Mouse (Mus musculus) neural tube, embryonic 13.5 days (tissue): ENCODE measurements around the gene Rps11. TPM values are rescaled to one million over a fixed set of nuclear protein-coding genes. Genes with fewer than 3 reads are reported as not detected.

Experiments
- ATAC-seq: fragments of 200-750 bp; cut with Nextera tagmentation; 2 replicates; pipeline ENCODE4 v1.8.0; 2017; ENCODE audit warnings: low read depth, mild to moderate bottlenecking, moderate TSS enrichment, moderate library complexity
- H3K27ac ChIP-seq: fragments of 300-500 bp; sonication (generic); replicated peaks from 2 replicates; pipeline ENCODE4 v1.5.1; 2015; ENCODE audit warnings: moderate library complexity, mild to moderate bottlenecking, inconsistent platforms
- H3K27me3 ChIP-seq: fragments of 300-500 bp; sonication (generic); 2 replicates; pipeline ENCODE4 v1.6.1; 2015; ENCODE audit warnings: mild to moderate bottlenecking, inconsistent platforms
- H3K36me3 ChIP-seq: fragments of 300-500 bp; sonication (generic); 2 replicates; pipeline ENCODE4 v1.6.1; 2015; ENCODE audit warnings: mild to moderate bottlenecking, inconsistent platforms
- H3K4me1 ChIP-seq: fragments of 300-500 bp; sonication (generic); replicated peaks from 2 replicates; pipeline ENCODE4 v1.6.1; 2015; ENCODE audit warnings: inconsistent platforms
- H3K4me2 ChIP-seq: fragments of 300-500 bp; sonication (generic); 2 replicates; pipeline ENCODE4 v1.6.1; 2015; ENCODE audit warnings: inconsistent platforms, mild to moderate bottlenecking, moderate library complexity
- H3K4me3 ChIP-seq: fragments of 300-500 bp; sonication (generic); 2 replicates; pipeline ENCODE4 v1.5.1; 2015; ENCODE audit warnings: mild to moderate bottlenecking, inconsistent platforms
- H3K9ac ChIP-seq: fragments of 300-500 bp; sonication (generic); 2 replicates; pipeline ENCODE4 v1.6.1; 2015; ENCODE audit warnings: moderate library complexity, mild to moderate bottlenecking, inconsistent platforms
- H3K9me3 ChIP-seq: fragments of 300-500 bp; sonication (generic); 2 replicates; pipeline ENCODE4 v1.6.1; 2016; ENCODE audit warnings: inconsistent platforms
- WGBS: fragments of 180-500 bp; shearing (Covaris S2); methylation state at CpG from one replicate; pipeline ENCODE4 v1.1.7; 2015; 5-methylcytosine and 5-hydroxymethylcytosine counted together
- polyA plus RNA-seq: library from polyadenylated mRNA; unstranded; fragments of >200 nt; fragmentation: Nextera tagmentation; extraction: Ambion mirVana; gene quantifications from 2 replicates; pipeline ENCODE4 v1.2.1, GENCODE M21; 2015

Rps11 gene
- polyA plus RNA-seq, 1 experiment from 2014 or later = 971 TPM

- Histone ChIP-seq H3K9ac (peak overlapping the region; percentile 56), H3K27me3 (peaks cover 52% of the 10 kb centered on the region), H3K36me3 (peaks cover 34% of the 10 kb centered on the region), H3K4me1 (peaks cover 22% of the 10 kb centered on the region), H3K27ac (0 out of 2 replicates have a peak overlapping the region, but pooled peaks have one; percentile 49), H3K9me3 (no peaks in the 10 kb centered on the region), H3K4me3 (peak overlapping the region; percentile 38), H3K4me2 (peak overlapping the region; percentile 67)
- 0 out of 2 replicates have a peak, but pooled peaks have one; percentile 2 for ATAC-seq
- 23% methylated on average over 6 of the region's 6 CpGs for WGBS
These were observed 38.3 kb upstream of the Rps11 start for GRCm38 (mm10) chr7:45162551-45162950.

GRCm38 (mm10) chr7:45161612-45162473 lies 37.6 kb upstream of the Rps11 start:
- peak overlapping the region; percentile 38 for H3K4me3 ChIP-seq
- peak overlapping the region; percentile 49; the same call in 1 of the 2 replicates for H3K27ac ChIP-seq
- H3K4me2 ChIP-seq = peak overlapping the region; percentile 67
- no peaks in the 10 kb centered on the region for H3K9me3 ChIP-seq
- peak overlapping the region; percentile 56 for H3K9ac ChIP-seq
- peaks cover 20% of the 10 kb centered on the region for H3K4me1 ChIP-seq
- ATAC-seq = peak; percentile 93
- H3K27me3 ChIP-seq = peaks cover 45% of the 10 kb centered on the region
- peaks cover 39% of the 10 kb centered on the region for H3K36me3 ChIP-seq
- WGBS = 5% methylated on average over 35 of the region's 35 CpGs

GRCm38 (mm10) chr7:45160866-45161265 lies 36.6 kb upstream of the Rps11 start:
- no peak for ATAC-seq
- no peak overlapping the region for H3K4me2 ChIP-seq
- H3K9ac ChIP-seq = no peak overlapping the region
- peaks cover 35% of the 10 kb centered on the region for H3K27me3 ChIP-seq
- WGBS = 95% methylated on average over 3 of the region's 3 CpGs
- no peak overlapping the region for H3K27ac ChIP-seq
- H3K4me1 ChIP-seq = peaks cover 20% of the 10 kb centered on the region
- H3K9me3 ChIP-seq = no peaks in the 10 kb centered on the region
- peaks cover 39% of the 10 kb centered on the region for H3K36me3 ChIP-seq
- H3K4me3 ChIP-seq = no peak overlapping the region

- no peaks in the 10 kb centered on the region for H3K9me3 ChIP-seq
- H3K9ac ChIP-seq = no peak overlapping the region
- H3K4me2 ChIP-seq = no peak overlapping the region
- no peak for ATAC-seq
- peaks cover 39% of the 10 kb centered on the region for H3K36me3 ChIP-seq
- no peak overlapping the region for H3K27ac ChIP-seq
- no peak overlapping the region for H3K4me3 ChIP-seq
- H3K4me1 ChIP-seq = peaks cover 25% of the 10 kb centered on the region
- WGBS = 94% methylated on average over 6 of the region's 6 CpGs
- peaks cover 30% of the 10 kb centered on the region for H3K27me3 ChIP-seq
These were observed 36.1 kb upstream of the Rps11 start for GRCm38 (mm10) chr7:45160316-45160800.

GRCm38 (mm10) chr7:45158991-45159390 lies 34.8 kb upstream of the Rps11 start:
- peaks cover 28% of the 10 kb centered on the region for H3K4me1 ChIP-seq
- WGBS = 89% methylated on average over 6 of the region's 6 CpGs
- H3K4me2 ChIP-seq = no peak overlapping the region
- H3K27me3 ChIP-seq = peaks cover 16% of the 10 kb centered on the region
- no peaks in the 10 kb centered on the region for H3K9me3 ChIP-seq
- no peak overlapping the region for H3K9ac ChIP-seq
- no peak overlapping the region for H3K27ac ChIP-seq
- H3K36me3 ChIP-seq = peaks cover 39% of the 10 kb centered on the region
- ATAC-seq = no peak
- no peak overlapping the region for H3K4me3 ChIP-seq

- WGBS = 87% methylated on average over 14 of the region's 14 CpGs
- H3K4me2 ChIP-seq = no peak overlapping the region
- no peak for ATAC-seq
These were observed 33.2 kb upstream of the Rps11 start for GRCm38 (mm10) chr7:45157459-45157858.

GRCm38 (mm10) chr7:45156206-45156605 lies 32.0 kb upstream of the Rps11 start:
- H3K4me3 ChIP-seq = no peak overlapping the region
- H3K36me3 ChIP-seq = peaks cover 39% of the 10 kb centered on the region
- no peak overlapping the region for H3K27ac ChIP-seq
- H3K4me1 ChIP-seq = peaks cover 21% of the 10 kb centered on the region
- no peak for ATAC-seq
- H3K27me3 ChIP-seq = no peaks in the 10 kb centered on the region
- 96% methylated on average over 15 of the region's 15 CpGs for WGBS
- H3K9ac ChIP-seq = no peak overlapping the region
- no peaks in the 10 kb centered on the region for H3K9me3 ChIP-seq
- H3K4me2 ChIP-seq = no peak overlapping the region

More at GRCm38 (mm10) chr7:45157459-45157858, 33.2 kb upstream of the Rps11 start:
- H3K27me3 ChIP-seq = peaks cover 1% of the 10 kb centered on the region
- H3K4me3 ChIP-seq = no peak overlapping the region
- H3K9ac ChIP-seq = no peak overlapping the region
- no peak overlapping the region for H3K27ac ChIP-seq
- peaks cover 39% of the 10 kb centered on the region for H3K36me3 ChIP-seq
- no peaks in the 10 kb centered on the region for H3K9me3 ChIP-seq
- H3K4me1 ChIP-seq = peaks cover 25% of the 10 kb centered on the region

GRCm38 (mm10) chr7:45155590-45155989 lies 31.4 kb upstream of the Rps11 start:
- 0 out of 2 replicates have a peak overlapping the region, but pooled peaks have one; percentile 63 for H3K4me3 ChIP-seq

GRCm38 (mm10) chr7:45154993-45155514 lies 30.8 kb upstream of the Rps11 start:
- 0 out of 2 replicates have a peak overlapping the region, but pooled peaks have one; percentile 19 for H3K27ac ChIP-seq
- H3K9me3 ChIP-seq = no peaks in the 10 kb centered on the region
- peak overlapping the region; percentile 81 for H3K4me2 ChIP-seq
- WGBS = 83% methylated on average over 12 of the region's 12 CpGs
- H3K36me3 ChIP-seq = peaks cover 30% of the 10 kb centered on the region
- peaks cover 30% of the 10 kb centered on the region for H3K4me1 ChIP-seq
- H3K27me3 ChIP-seq = no peaks in the 10 kb centered on the region
- peak overlapping the region; percentile 63 for H3K4me3 ChIP-seq
- H3K9ac ChIP-seq = peak overlapping the region; percentile 94; the same call in 1 of the 2 replicates
- ATAC-seq = no peak; the same call in 1 of the 2 replicates

More at GRCm38 (mm10) chr7:45155590-45155989, 31.4 kb upstream of the Rps11 start:
- no peak overlapping the region for H3K27ac ChIP-seq
- H3K9ac ChIP-seq = no peak overlapping the region
- 85% methylated on average over 9 of the region's 9 CpGs for WGBS
- no peak for ATAC-seq
- no peaks in the 10 kb centered on the region for H3K27me3 ChIP-seq
- peaks cover 35% of the 10 kb centered on the region for H3K36me3 ChIP-seq
- H3K4me2 ChIP-seq = peak overlapping the region; percentile 81; the same call in 1 of the 2 replicates
- peaks cover 27% of the 10 kb centered on the region for H3K4me1 ChIP-seq
- no peaks in the 10 kb centered on the region for H3K9me3 ChIP-seq

- 5% methylated on average over 69 of the region's 69 CpGs for WGBS
- Histone ChIP-seq H3K9me3 (no peaks in the 10 kb centered on the region), H3K27ac (peak within 1 kb of the TSS; percentile 96), H3K4me2 (peak within 1 kb of the TSS; percentile 81), H3K36me3 (peaks cover 22% of the 10 kb centered on the region), H3K4me3 (peak within 1 kb of the TSS; percentile 63), H3K27me3 (no peaks in the 10 kb centered on the region), H3K9ac (peak within 1 kb of the TSS; percentile 94), H3K4me1 (peaks cover 30% of the 10 kb centered on the region)
- peak; percentile 97 for ATAC-seq
These were observed 30.1 kb upstream of the Rps11 start, which contains the start of the genes Pih1d1 and Aldh16a1 for GRCm38 (mm10) chr7:45154096-45154992. TSS of gene Pih1d1 (plus strand) at chr7:45154303. TSS of gene Aldh16a1 (minus strand) at chr7:45154584.

GRCm38 (mm10) chr7:45153586-45153985 lies 29.3 kb upstream of the Rps11 start:
- Histone ChIP-seq H3K4me2 (peak overlapping the region; percentile 81), H3K4me3 (peak overlapping the region; percentile 63), H3K9me3 (no peaks in the 10 kb centered on the region), H3K4me1 (peaks cover 30% of the 10 kb centered on the region), H3K27ac (peak overlapping the region; percentile 96), H3K9ac (peak overlapping the region; percentile 94), H3K27me3 (no peaks in the 10 kb centered on the region), H3K36me3 (peaks cover 15% of the 10 kb centered on the region)
- 0 out of 2 replicates have a peak, but pooled peaks have one; percentile 3 for ATAC-seq
- WGBS = 3% methylated on average over 5 of the region's 5 CpGs
